Mouse (Mus musculus): ENCODE measurements around the gene Blm.

GRCm38 (mm10) chr7:80407712-80408111 is 127.2 kb downstream of the Blm start:
- TF ChIP-seq GATA1 (IDR thresholded peaks at IDR 0.05; ENCODE audit: low read length), result no peak
- TF ChIP-seq TAL1 (IDR thresholded peaks at IDR 0.05; ENCODE audit: low read length), result no peak

Data from erythroblast, embryonic 14.5 days (primary cell).